Mouse (Mus musculus): ENCODE data around the gene Gigyf1. TPM values are rescaled to one million over a fixed set of nuclear protein-coding genes. Genes with fewer than 3 reads are reported as not detected.

Gene Gigyf1
- polyA plus RNA-seq, 1 experiment from 2014 or later = 20.5 TPM

- WGBS = 3% methylated on average over 64 of the region's 64 CpGs
Measured at GRCm38 (mm10) chr5:137501709-137502666, 16.4 kb upstream of the Gigyf1 start, which contains the start of gene Pop7. Gene Pop7 (minus strand): TSS chr5:137502518.

GRCm38 (mm10) chr5:137502667-137503110 lies 15.7 kb upstream of the Gigyf1 start:
- Histone ChIP-seq H3K9ac (replicated peaks) (peak overlapping the region; percentile 65), H3K27me3 (no peaks in the 10 kb centered on the region), H3K9me3 (no peaks in the 10 kb centered on the region), H3K4me1 (replicated peaks) (peaks cover 21% of the 10 kb centered on the region), H3K4me3 (replicated peaks) (peak overlapping the region; percentile 56), H3K4me2 (replicated peaks) (peak overlapping the region; percentile 61), H3K36me3 (no peaks in the 10 kb centered on the region), H3K27ac (peak overlapping the region; percentile 94)
- ATAC-seq = peak; percentile 84
- 0% methylated on average over 30 of the region's 30 CpGs for WGBS

More at GRCm38 (mm10) chr5:137501709-137502666, 16.4 kb upstream of the Gigyf1 start, which contains the start of gene Pop7:
- Histone ChIP-seq H3K4me1 (replicated peaks) (peaks cover 21% of the 10 kb centered on the region), H3K4me2 (replicated peaks) (peak within 1 kb of the TSS; percentile 88), H3K27me3 (no peaks in the 10 kb centered on the region), H3K36me3 (no peaks in the 10 kb centered on the region), H3K27ac (peak within 1 kb of the TSS; percentile 94), H3K9ac (replicated peaks) (peak within 1 kb of the TSS; percentile 83), H3K4me3 (replicated peaks) (peak within 1 kb of the TSS; percentile 56), H3K9me3 (no peaks in the 10 kb centered on the region)
- ATAC-seq = peak; percentile 92

DNA sequence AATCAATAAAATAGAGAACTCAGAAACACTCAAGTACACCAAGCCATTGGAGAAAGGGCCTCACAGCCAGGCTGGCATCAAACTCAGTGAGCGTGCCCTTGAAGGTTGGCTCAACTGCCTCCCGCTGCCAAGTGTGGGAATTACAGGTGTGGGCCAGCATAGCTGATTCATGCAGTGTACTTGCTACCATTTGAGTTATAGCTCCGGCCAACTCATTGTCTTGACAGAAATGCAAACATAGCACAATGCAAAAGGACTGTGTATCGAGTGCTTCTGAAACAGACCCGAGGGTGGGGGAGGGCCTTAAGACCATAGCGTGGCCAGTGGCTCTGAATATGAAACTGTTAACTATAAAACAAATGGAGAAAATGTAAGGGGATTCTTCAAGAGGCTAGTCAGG lies 14.3 kb upstream of the Gigyf1 start:
- no peaks in the 10 kb centered on the region for H3K27me3 ChIP-seq
- peaks cover 21% of the 10 kb centered on the region for H3K4me1 ChIP-seq (replicated peaks)
- H3K4me3 ChIP-seq (replicated peaks) = no peak overlapping the region
- H3K9me3 ChIP-seq = no peaks in the 10 kb centered on the region
- no peak for ATAC-seq
- H3K9ac ChIP-seq (replicated peaks) = no peak overlapping the region
- 86% methylated on average over 6 of the region's 6 CpGs for WGBS
- H3K27ac ChIP-seq = no peak overlapping the region
- no peak overlapping the region for H3K4me2 ChIP-seq (replicated peaks)
- no peaks in the 10 kb centered on the region for H3K36me3 ChIP-seq

DNA sequence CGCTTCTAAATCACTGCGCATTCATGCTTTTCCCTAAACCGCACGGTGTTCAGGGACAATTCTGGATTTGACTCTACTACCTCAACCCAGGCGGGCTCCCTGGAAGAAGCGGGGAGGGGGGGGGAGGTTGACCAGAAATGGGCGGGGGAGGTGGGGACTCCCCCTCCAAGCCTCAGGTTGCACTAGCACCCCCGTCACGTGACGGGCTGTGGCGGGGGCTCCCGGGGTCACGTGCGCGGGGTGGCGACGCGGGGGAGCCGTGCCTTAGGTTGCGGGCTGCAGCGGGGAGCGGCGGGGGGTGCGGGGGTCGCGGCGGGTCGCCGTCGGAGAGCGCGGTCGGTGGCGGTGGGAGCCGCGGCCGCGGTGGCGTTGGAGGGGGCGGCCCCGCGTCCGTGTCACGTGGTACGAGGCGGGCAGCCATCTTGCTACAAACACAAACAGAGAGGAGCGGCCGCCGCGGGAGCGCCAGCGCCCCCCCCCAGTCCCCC lies 8.3 kb upstream of the Gigyf1 start:
- peak; percentile 62 for ATAC-seq
- Histone ChIP-seq H3K9ac (replicated peaks) (peak overlapping the region; percentile 100), H3K27me3 (no peaks in the 10 kb centered on the region), H3K9me3 (no peaks in the 10 kb centered on the region), H3K4me1 (replicated peaks) (peaks cover 41% of the 10 kb centered on the region), H3K27ac (peak overlapping the region; percentile 92), H3K4me2 (replicated peaks) (peak overlapping the region; percentile 97), H3K4me3 (replicated peaks) (peak overlapping the region; percentile 97), H3K36me3 (peaks cover 8% of the 10 kb centered on the region; the same call in 1 of the 2 replicates)
- 2% methylated on average over 36 of the region's 52 CpGs for WGBS

DNA sequence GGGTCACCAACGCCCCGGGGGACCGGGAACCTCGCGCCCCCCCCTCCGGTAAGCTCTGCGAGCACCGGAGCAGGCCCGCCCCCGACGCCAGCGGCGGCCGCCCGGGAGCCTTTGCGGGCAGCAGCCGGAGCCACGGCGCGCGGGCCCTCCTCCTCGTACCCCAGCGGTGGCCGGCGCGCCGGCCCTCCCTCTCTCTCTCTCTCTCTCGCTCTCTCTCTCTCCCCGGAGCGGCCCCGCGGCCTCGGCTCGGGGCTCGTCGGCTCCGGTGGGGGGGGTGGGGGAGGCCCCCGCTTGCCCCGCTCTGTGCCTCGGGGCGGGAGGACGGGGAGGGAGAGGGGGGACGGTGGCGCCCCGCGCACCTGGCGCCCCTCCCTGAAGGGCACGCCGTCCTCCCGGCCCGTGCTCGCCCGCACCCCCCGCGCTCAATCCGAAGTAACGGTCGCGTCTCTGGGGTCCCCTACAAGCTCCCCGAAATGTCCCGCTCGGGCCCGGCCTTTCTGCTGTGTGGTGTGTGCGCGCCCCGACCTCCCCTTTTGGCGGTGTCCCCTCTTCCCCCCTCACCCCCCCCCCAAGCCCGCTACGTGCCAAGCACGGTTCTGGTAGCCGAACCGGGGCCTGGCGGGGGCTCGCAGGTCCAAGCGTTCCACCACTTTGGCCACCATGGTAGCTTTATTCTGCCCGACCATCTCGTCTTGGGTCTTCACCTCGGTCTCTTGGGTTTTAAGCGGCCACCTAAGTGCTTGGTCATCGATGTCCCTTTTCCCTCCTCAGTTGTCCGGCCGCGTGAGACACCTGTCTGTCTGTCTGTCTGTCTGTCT lies 7.6 kb upstream of the Gigyf1 start:
- 1% methylated on average over 39 of the region's 83 CpGs for WGBS
- H3K27ac ChIP-seq = peak overlapping the region; percentile 92
- H3K9me3 ChIP-seq = no peaks in the 10 kb centered on the region
- H3K4me2 ChIP-seq (replicated peaks) = peak overlapping the region; percentile 97
- no peaks in the 10 kb centered on the region for H3K27me3 ChIP-seq
- ATAC-seq = peak; percentile 51
- peaks cover 8% of the 10 kb centered on the region; the same call in 1 of the 2 replicates for H3K36me3 ChIP-seq
- H3K9ac ChIP-seq (replicated peaks) = peak overlapping the region; percentile 100
- peak overlapping the region; percentile 97 for H3K4me3 ChIP-seq (replicated peaks)
- peaks cover 46% of the 10 kb centered on the region for H3K4me1 ChIP-seq (replicated peaks)

- no peaks in the 10 kb centered on the region for H3K9me3 ChIP-seq
- 67% methylated on average over 3 of the region's 3 CpGs for WGBS
- ATAC-seq = no peak
- H3K27ac ChIP-seq = peak overlapping the region; percentile 92
- H3K27me3 ChIP-seq = no peaks in the 10 kb centered on the region
- peak overlapping the region; percentile 97 for H3K4me3 ChIP-seq (replicated peaks)
- H3K9ac ChIP-seq (replicated peaks) = peak overlapping the region; percentile 100
- H3K4me2 ChIP-seq (replicated peaks) = peak overlapping the region; percentile 97
- peaks cover 8% of the 10 kb centered on the region; the same call in 1 of the 2 replicates for H3K36me3 ChIP-seq
- H3K4me1 ChIP-seq (replicated peaks) = peaks cover 46% of the 10 kb centered on the region
Measured at GRCm38 (mm10) chr5:137511706-137512105, 6.6 kb upstream of the Gigyf1 start.

GRCm38 (mm10) chr5:137512847-137513794 lies 5.2 kb upstream of the Gigyf1 start:
- H3K9ac ChIP-seq (replicated peaks) = peak overlapping the region; percentile 100
- H3K4me1 ChIP-seq (replicated peaks) = peaks cover 53% of the 10 kb centered on the region
- peaks cover 15% of the 10 kb centered on the region for H3K36me3 ChIP-seq
- H3K4me2 ChIP-seq (replicated peaks) = peak overlapping the region; percentile 97
- H3K9me3 ChIP-seq = no peaks in the 10 kb centered on the region
- 83% methylated on average over 11 of the region's 11 CpGs for WGBS
- no peaks in the 10 kb centered on the region for H3K27me3 ChIP-seq
- no peak overlapping the region for H3K27ac ChIP-seq
- H3K4me3 ChIP-seq (replicated peaks) = 0 out of 2 replicates have a peak overlapping the region, but pooled peaks have one; percentile 97
- ATAC-seq = peak; percentile 61; the same call in 1 of the 2 replicates

GRCm38 (mm10) chr5:137513951-137514721 lies 4.2 kb upstream of the Gigyf1 start:
- peak overlapping the region; percentile 100 for H3K9ac ChIP-seq (replicated peaks)
- peaks cover 25% of the 10 kb centered on the region for H3K36me3 ChIP-seq
- H3K27ac ChIP-seq = no peak overlapping the region
- no peak overlapping the region for H3K4me3 ChIP-seq (replicated peaks)
- no peaks in the 10 kb centered on the region for H3K9me3 ChIP-seq
- no peaks in the 10 kb centered on the region for H3K27me3 ChIP-seq
- peaks cover 53% of the 10 kb centered on the region for H3K4me1 ChIP-seq (replicated peaks)
- WGBS = 82% methylated on average over 12 of the region's 12 CpGs
- peak overlapping the region; percentile 97 for H3K4me2 ChIP-seq (replicated peaks)
- no peak for ATAC-seq

GRCm38 (mm10) chr5:137514811-137515210 lies 3.5 kb upstream of the Gigyf1 start:
- WGBS = 94% methylated on average over 3 of the region's 3 CpGs
- H3K4me2 ChIP-seq (replicated peaks) = no peak overlapping the region
- peaks cover 32% of the 10 kb centered on the region for H3K36me3 ChIP-seq
- no peak for ATAC-seq
- no peak overlapping the region for H3K4me3 ChIP-seq (replicated peaks)
- H3K4me1 ChIP-seq (replicated peaks) = peaks cover 53% of the 10 kb centered on the region
- no peaks in the 10 kb centered on the region for H3K9me3 ChIP-seq
- peak overlapping the region; percentile 100; the same call in 1 of the 2 replicates for H3K9ac ChIP-seq (replicated peaks)
- no peak overlapping the region for H3K27ac ChIP-seq
- H3K27me3 ChIP-seq = no peaks in the 10 kb centered on the region
